Mouse (Mus musculus) layer of hippocampus, adult 2 months (tissue): ENCODE measurements around the gene Parp8. TPM values are rescaled to one million over a fixed set of nuclear protein-coding genes. Genes with fewer than 3 reads are reported as not detected.

ENCODE experiments used
- DNase-seq, 2 experiments: peaks; one replicate each; pipeline ENCODE4 v3.0.0; 2022; ENCODE audit warnings: low spot score in 2 of 2
- H3K27ac ChIP-seq: fragments of 200-600 bp; 2 replicates; pipeline ENCODE4 v1.8.1; 2022
- H3K4me3 ChIP-seq: fragments of 200-600 bp; 2 replicates; pipeline ENCODE4 v1.8.1; 2022; ENCODE audit warnings: mild to moderate bottlenecking
- CTCF ChIP-seq: fragments of 200-600 bp; conservative IDR thresholded peaks from 2 replicates; pipeline ENCODE4 v1.8.1; 2022; ENCODE audit warnings: antibody characterized with exemption, mild to moderate bottlenecking, moderate library complexity
- total RNA-seq, 2 experiments: library from RNA; stranded (reverse); gene quantifications; 2 replicates each; pipeline ENCODE4 v1.2.3; 2021

The Parp8 gene
- total RNA-seq, 2 experiments from 2014 or later, result 34.6 to 37.6 TPM

DNA sequence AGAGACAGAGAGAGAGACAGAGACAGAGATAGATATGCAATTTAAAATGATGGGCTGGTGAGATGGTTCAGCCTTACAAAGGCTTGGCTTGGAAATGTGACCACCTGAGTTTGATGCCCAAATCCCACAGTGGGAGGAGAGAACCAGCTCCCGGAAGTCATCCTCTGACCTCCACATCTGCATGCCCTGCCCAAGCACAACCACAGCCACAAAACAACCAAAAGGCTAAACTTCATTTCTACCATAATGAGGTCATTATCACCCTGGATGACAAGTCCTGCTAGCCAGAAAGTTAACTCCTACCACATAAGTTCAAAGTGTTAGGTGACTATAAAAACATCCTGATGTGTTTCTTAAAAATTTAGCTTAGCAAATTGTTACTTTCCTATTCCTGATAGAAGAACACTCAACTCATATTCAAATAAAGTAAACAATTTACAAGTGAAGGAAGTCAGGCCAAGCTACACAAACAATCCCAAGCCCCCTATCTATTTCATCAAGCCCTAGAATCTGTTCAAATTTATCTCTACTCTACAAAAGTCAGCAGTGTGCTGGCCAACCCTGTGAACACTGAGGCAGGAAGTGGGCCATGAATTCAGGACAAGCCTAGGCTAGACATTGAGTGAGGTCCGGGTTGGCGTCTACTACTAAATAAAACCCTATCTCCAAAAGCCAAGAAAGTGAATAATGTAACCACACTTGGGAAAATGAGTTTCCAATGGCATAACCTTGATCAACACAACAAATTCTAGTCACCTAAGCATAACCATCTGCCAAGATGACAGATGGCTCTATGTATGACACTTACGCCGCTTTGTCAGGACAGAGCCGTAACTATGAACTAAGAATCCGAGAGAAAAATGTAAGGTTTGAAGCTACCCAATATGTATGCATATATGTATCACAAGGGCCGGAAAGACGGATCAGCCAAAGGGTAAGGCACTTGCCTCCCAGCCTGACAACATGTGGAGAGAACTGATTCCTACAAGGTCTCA is 17.0 kb downstream of the Parp8 start:
- no peak overlapping the region for H3K4me3 ChIP-seq
- no peak for DNase-seq
- TF ChIP-seq CTCF, result no peak
- H3K27ac ChIP-seq, result no peak overlapping the region

DNA sequence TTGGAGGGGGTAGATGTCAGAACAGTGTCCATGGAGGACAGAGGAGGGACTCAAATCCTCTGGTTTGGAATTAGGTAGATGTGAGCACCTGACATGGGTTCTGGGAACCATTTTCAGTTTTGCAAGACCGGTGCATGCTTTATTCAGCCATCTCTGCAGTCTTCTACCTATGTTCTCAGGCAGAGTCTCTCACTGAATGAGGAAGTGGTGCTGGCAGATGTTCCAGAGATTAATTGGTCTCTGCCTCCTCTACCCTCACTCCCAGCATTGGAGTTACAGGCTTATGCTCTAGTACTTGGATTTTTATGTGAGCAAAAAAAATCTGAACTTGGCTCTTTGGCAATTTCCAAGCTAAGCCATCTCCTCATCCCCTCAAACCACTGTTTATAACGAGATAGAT is 17.8 kb downstream of the Parp8 start:
- DNase-seq, result no peak
- Histone ChIP-seq H3K4me3 (no peak overlapping the region), H3K27ac (no peak overlapping the region)
- TF ChIP-seq CTCF, result no peak

DNA sequence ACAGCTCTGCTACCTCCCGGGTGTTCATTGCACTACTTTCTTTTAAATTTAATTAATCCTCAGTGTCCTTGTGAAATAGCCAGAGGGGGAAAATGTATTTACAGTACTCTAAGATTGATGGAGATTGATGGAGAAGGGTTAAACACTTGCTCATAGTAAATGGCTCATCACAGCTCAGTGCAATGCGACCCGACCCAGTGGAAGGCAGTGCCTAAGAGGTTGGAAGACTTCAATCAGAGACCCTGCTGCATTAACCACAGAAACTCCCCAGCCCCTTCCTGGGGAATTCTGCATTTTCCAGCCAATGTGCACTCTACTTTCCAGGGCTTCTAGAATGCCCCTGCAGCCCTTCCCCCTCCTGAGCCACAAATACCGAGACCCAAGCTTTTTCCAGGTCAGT is 18.7 kb downstream of the Parp8 start:
- Histone ChIP-seq H3K27ac (no peak overlapping the region), H3K4me3 (no peak overlapping the region)
- no peak for TF ChIP-seq CTCF
- DNase-seq, result no peak

DNA sequence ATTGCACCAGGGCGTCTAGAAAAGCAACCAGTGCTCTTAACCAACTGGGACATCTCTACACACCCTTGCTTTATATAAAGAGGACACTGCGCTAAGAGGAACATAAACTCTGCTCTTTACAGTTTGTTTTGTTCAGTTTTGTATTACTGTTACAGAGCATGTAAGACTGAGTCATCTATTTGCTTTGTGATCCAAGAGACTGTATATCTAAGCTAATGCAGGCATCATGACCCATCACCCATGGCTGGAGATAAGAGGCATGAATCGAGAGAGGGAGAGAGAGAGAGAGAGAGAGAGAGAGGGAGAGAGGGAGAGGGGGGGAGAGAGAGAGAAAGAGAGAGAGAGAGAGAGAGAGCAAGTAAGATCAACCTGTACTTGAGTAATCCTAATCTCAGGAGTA is 24.8 kb downstream of the Parp8 start:
- no peak for TF ChIP-seq CTCF
- no peak overlapping the region for H3K27ac ChIP-seq
- H3K4me3 ChIP-seq, result no peak overlapping the region
- DNase-seq, result no peak

DNA sequence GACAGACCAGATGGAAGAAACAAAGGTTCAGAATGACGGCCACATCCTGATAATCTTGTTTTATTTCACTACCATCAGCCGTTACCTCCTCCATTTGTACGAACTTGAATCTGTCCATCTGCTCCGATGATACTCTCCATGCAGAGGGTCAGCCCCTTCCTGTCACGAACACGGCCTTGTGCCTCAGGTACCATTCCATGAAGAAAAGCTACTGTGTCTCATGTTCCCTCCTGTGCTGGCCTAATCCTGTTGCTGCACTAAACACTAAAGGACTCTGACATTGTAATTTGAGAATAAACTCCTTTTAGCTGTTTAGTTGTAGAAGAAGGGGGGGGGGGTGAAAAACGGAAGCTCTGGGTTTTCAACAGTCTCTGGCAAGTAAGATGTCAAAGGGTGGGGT is 33.8 kb downstream of the Parp8 start:
- no peak for TF ChIP-seq CTCF
- Histone ChIP-seq H3K27ac (no peak overlapping the region), H3K4me3 (no peak overlapping the region)
- DNase-seq, result no peak

DNA sequence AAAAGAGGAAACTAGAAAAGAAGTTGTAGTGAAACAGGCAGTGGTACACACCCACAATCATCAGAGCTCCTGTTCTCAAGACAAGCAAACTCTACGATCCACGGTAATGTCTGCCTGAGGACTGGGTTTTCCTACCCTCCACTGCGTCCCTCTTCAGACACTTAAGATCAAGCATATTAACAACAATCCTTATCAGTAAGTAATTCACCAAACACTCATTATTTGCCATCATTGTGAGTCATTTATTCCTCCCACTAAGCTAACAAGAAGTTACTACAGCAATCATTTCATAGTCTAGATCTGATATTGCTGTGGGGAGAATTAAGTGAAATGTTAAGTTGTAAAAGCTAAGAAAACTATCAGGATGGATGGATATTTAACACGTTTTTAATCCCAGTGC is 35.0 kb downstream of the Parp8 start:
- DNase-seq, result no peak
- Histone ChIP-seq H3K27ac (no peak overlapping the region), H3K4me3 (no peak overlapping the region)
- TF ChIP-seq CTCF, result no peak

DNA sequence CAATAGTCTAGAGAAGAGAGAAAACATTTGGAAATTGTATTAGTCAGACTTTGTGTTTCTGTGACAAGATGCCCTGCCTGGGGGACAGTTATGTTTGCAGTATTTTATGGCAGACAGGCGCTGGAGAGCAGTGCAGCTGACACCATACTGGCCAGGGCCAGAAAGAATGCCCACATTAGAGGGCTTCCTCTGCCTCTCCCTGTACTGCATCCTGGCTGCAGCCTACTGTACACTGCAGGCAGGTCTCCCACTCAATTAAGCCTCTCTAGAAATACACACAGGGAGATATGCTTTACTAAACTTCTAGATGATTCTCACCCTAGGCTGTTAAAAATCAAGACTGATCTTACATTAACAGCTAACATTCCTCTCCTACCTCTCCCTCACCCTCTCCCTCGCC is 36.6 kb downstream of the Parp8 start:
- Histone ChIP-seq H3K4me3 (no peak overlapping the region), H3K27ac (no peak overlapping the region)
- no peak for DNase-seq
- no peak for TF ChIP-seq CTCF

DNA sequence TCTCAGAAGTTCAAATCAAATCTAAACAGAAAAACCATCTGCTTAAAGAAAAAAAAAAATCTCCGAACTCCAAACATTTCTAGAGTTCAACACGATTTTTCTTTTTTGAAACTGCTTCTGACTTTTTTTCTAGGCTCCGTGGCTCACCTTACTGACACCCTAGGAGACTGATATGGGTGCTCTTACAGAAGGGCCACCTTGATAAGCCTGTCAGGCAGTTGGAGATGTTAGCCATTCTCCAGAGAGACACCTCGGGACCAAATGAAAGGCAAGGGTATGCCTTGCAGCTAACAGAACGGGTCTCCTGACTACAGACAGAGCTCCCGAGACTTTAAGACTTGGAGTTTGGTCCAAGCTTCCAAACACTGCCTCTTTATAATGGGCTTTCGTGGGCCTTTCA is 37.1 kb downstream of the Parp8 start:
- TF ChIP-seq CTCF, result no peak
- H3K4me3 ChIP-seq, result no peak overlapping the region
- no peak for DNase-seq
- no peak overlapping the region for H3K27ac ChIP-seq

DNA sequence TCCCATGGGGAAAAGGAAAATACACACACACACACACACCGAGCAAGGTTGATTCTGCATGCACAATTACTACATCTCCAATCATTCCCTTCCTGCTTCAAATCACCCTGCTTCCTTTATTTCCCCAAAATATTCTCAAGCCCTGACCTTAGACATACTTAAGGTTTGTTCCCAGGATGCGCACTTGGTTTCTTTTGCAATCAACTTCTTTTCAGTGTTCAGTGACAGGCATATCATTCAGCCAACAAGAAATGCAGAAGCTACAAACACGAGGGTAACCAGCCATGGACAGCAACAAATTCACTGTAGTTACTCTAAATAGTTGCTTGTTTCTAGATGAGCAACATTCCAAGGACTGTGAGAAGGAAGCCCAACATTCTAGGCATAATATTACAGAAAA is 38.1 kb downstream of the Parp8 start:
- H3K4me3 ChIP-seq, result no peak overlapping the region
- H3K27ac ChIP-seq, result no peak overlapping the region
- no peak for TF ChIP-seq CTCF
- DNase-seq, result no peak

DNA sequence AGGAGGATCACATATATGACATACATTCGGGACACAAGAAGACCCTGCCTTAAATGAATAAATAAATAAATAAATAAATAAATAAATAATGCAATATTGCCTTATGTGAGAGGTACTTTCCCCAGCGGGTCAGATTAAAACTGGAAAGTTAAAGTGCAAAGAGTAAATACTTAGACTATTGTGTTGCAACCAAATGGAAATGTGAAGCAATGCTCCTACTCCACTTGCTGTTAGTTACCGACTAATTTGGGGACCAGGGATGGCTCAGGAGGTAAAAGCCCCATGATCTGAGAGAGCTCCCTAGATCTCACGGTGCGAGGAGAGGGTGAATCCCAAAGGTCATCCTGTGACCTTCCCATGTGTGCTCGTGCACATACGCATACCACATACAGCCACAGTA is 38.7 kb downstream of the Parp8 start:
- no peak for DNase-seq
- Histone ChIP-seq H3K27ac (no peak overlapping the region), H3K4me3 (no peak overlapping the region)
- TF ChIP-seq CTCF, result no peak

DNA sequence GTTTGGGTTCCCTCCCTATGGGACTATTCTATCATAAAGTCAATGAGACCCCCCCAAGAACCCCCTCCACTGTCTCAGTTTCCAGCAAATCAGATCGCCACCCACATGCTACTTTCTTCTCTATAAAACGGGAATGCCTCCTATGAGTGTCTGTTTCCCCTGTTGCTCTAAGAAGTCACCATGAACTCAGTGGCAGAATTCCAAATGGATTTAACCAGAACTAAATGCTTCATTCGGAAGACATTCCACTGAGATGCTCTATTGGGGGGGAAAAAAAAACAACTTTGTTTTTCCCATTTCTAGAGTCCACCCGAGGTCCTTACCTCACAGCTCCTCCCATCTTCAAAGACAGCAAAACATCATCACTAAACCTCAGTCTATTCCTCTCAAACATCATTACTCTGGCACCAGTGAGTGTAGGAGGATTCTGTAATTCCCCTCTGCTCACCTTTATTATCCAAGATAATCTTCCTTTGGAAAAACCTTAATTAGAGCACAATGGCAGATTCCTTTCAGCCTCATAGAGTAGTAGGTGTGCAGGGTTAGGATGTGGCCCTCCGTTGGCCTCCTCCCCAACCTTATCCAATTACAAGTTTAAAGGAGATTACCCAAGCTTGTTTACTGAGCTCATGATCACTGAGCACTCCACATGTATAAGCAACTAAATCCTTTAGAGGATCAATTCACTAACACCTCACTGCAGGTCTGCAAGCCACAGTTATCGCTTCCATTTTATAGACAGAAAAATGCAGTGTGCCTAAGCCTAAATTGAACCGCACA is 51.1 kb downstream of the Parp8 start:
- no peak for DNase-seq
- H3K27ac ChIP-seq, result no peak overlapping the region
- no peak overlapping the region for H3K4me3 ChIP-seq
- TF ChIP-seq CTCF, result no peak

DNA sequence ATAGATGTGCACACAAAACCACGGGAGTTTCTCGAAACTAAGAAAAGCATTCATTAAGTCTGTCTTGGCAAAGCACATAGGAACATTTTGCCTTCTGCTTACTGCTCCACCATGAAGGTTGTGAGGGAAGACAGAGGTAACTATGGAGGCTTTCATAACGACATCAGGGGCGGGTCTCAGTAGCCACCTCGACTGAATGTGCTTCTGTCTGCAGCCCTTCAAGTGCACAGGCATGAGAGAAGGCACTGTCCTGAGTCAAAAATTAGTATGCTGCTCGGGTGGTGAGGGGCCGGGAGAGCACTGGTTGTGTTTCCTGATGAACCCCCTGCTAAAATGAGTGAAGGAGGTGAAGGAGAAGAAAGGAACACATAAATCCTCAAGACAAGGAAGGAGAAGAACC is 51.8 kb downstream of the Parp8 start:
- TF ChIP-seq CTCF, result no peak
- DNase-seq, result no peak
- no peak overlapping the region for H3K27ac ChIP-seq
- H3K4me3 ChIP-seq, result no peak overlapping the region

DNA sequence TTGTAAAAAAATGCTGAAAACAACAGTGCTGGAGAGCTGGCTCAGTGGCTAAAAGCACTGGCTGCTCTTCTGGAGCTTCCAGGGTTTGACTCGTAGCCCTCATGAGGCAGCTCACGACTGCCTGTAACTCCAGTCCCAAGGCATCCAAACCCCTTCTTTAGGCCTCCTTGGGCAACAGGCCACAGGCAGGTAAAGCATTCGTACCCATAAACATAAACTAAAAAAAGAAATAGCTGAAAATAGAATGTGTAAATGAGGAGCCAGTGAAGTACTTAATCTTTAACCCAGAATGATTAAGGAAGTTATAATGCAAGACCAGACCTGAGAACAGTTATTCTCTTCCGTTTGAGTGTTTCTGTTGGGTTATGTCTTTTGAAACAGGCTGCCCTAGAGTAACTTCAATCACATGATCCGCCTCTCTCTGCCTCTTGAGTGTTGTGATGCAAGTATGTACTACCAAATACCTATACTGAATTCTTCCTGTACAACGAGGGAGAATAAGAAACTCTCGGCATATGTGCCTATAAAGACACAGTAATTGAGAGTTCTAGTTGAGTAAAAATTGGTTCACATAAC is 53.2 kb downstream of the Parp8 start:
- Histone ChIP-seq H3K27ac (no peak overlapping the region), H3K4me3 (no peak overlapping the region)
- no peak for DNase-seq
- no peak for TF ChIP-seq CTCF
